Mouse (Mus musculus) C2C12 (cell line): ENCODE measurements around the gene Fgd5. TPM values are rescaled to one million over a fixed set of nuclear protein-coding genes. Genes with fewer than 3 reads are reported as not detected.

ENCODE experiments used
- H3K27me3 ChIP-seq: one replicate; pipeline ENCODE4 v1.6.1; 2011; ENCODE audit not compliant: control insufficient read depth, insufficient read depth, insufficient read length
- H3K36me3 ChIP-seq: one replicate; pipeline ENCODE4 v1.6.1; 2011; ENCODE audit not compliant: control insufficient read depth, insufficient read depth
- H3K4me3 ChIP-seq: one replicate; pipeline ENCODE4 v1.5.1; 2011; ENCODE audit warnings: mild to moderate bottlenecking, control low read depth; ENCODE audit not compliant: poor library complexity, insufficient read depth, severe bottlenecking
- H3K79me2 ChIP-seq: one replicate; pipeline ENCODE4 v1.6.1; 2011; ENCODE audit not compliant: control insufficient read depth, insufficient read depth
- H3K79me3 ChIP-seq: one replicate; pipeline ENCODE4 v1.6.1; 2011; ENCODE audit warnings: low read depth, control low read depth
- H3ac ChIP-seq: one replicate; pipeline ENCODE3; 2011; ENCODE audit warnings: low read depth; ENCODE audit not compliant: control insufficient read depth, insufficient read length
- CEBPB ChIP-seq: IDR thresholded peaks from one replicate; pipeline ENCODE4 v1.6.1; 2011; ENCODE audit warnings: low read depth, mild to moderate bottlenecking, control low read depth, moderate library complexity
- CTCF ChIP-seq: IDR thresholded peaks from one replicate; pipeline ENCODE4 v1.5.1; 2011; ENCODE audit not compliant: control insufficient read depth, insufficient read depth, insufficient read length
- FOSL1 ChIP-seq: IDR thresholded peaks from one replicate; pipeline ENCODE4 v1.8.0; 2011; ENCODE audit warnings: mild to moderate bottlenecking, low read length; ENCODE audit not compliant: poor library complexity, insufficient read depth, severe bottlenecking
- MAX ChIP-seq: IDR thresholded peaks from one replicate; pipeline ENCODE4 v1.6.1; 2011; ENCODE audit warnings: mild to moderate bottlenecking, control low read depth
- MYOD1 ChIP-seq: IDR thresholded peaks from one replicate; pipeline ENCODE4 v1.6.1; 2011; ENCODE audit warnings: low read depth; ENCODE audit not compliant: control insufficient read depth, insufficient read length
- MYOG ChIP-seq: IDR thresholded peaks from one replicate; pipeline ENCODE4 v1.6.1; 2011; ENCODE audit not compliant: control insufficient read depth, insufficient read length; ENCODE audit errors: extremely low read depth
- USF1 ChIP-seq: IDR thresholded peaks from one replicate; pipeline ENCODE4 v1.6.1; 2011; ENCODE audit warnings: low read depth, mild to moderate bottlenecking, control low read depth, moderate library complexity
- polyA plus RNA-seq: library from polyadenylated mRNA; unstranded; fragments of >200 nt; fragmentation: generic; extraction: Trizol; gene quantifications from one replicate; pipeline ENCODE4 v1.2.1, GENCODE M21; 2012; ENCODE audit warnings: missing spikeins

Gene Fgd5
- polyA plus RNA-seq, 1 experiment = not detected

GRCm38 (mm10) chr6:91979301-91979996 is 771 bp downstream of the Fgd5 start:
- Histone ChIP-seq H3K4me3 (no peak overlapping the region), H3K27me3 (peaks cover 85% of the 10 kb centered on the region), H3K36me3 (no peaks in the 10 kb centered on the region), H3K79me2 (no peaks in the 10 kb centered on the region), H3K79me3 (no peaks in the 10 kb centered on the region), H3ac (no peak overlapping the region)
- TF ChIP-seq FOSL1 (no peak), MYOD1 (no peak), CTCF (no peak), USF1 (no peak), CEBPB (no peak), MAX (no peak), MYOG (no peak)

- H3K79me2 ChIP-seq = no peaks in the 10 kb centered on the region
- no peak overlapping the region for H3ac ChIP-seq
- peaks cover 83% of the 10 kb centered on the region for H3K27me3 ChIP-seq
- H3K4me3 ChIP-seq = no peak overlapping the region
- no peaks in the 10 kb centered on the region for H3K79me3 ChIP-seq
- no peaks in the 10 kb centered on the region for H3K36me3 ChIP-seq
- TF ChIP-seq USF1 = no peak
Measured at GRCm38 (mm10) chr6:91980011-91980410, 1.3 kb downstream of the Fgd5 start.

GRCm38 (mm10) chr6:91990101-91990500 is 11.4 kb downstream of the Fgd5 start:
- no peaks in the 10 kb centered on the region for H3K79me3 ChIP-seq
- H3K79me2 ChIP-seq = no peaks in the 10 kb centered on the region
- no peak for TF ChIP-seq MAX
- TF ChIP-seq MYOD1 = no peak
- TF ChIP-seq FOSL1 = no peak
- no peak for TF ChIP-seq MYOG
- no peak for TF ChIP-seq USF1
- TF ChIP-seq CEBPB = no peak
- TF ChIP-seq CTCF = no peak
- no peaks in the 10 kb centered on the region for H3K36me3 ChIP-seq
- no peak overlapping the region for H3ac ChIP-seq
- no peak overlapping the region for H3K4me3 ChIP-seq
- peaks cover 81% of the 10 kb centered on the region for H3K27me3 ChIP-seq

DNA sequence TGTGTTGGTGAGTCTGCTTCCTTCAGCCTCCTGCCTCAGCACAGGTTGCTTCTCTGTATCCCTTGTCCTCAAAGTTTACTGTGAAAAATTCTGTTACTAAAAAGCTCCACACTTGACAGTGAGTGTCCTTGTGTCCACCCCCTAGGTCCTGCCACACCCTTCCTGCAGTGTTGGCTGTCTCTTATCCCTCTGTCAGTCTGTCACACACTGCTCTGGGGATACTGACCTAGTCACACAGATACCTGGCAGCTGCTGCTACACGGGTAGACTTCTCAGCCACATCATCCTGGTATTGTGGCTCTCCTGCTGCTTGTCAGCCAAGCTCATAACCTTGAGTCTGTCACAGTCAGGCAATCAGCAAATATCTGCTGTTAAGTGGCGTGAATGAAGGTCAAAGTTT is 14.1 kb downstream of the Fgd5 start:
- Histone ChIP-seq H3ac (no peak overlapping the region), H3K79me2 (no peaks in the 10 kb centered on the region), H3K27me3 (peaks cover 82% of the 10 kb centered on the region), H3K79me3 (no peaks in the 10 kb centered on the region), H3K4me3 (no peak overlapping the region), H3K36me3 (no peaks in the 10 kb centered on the region)
- TF ChIP-seq USF1 (no peak), MYOD1 (no peak), CEBPB (no peak)

DNA sequence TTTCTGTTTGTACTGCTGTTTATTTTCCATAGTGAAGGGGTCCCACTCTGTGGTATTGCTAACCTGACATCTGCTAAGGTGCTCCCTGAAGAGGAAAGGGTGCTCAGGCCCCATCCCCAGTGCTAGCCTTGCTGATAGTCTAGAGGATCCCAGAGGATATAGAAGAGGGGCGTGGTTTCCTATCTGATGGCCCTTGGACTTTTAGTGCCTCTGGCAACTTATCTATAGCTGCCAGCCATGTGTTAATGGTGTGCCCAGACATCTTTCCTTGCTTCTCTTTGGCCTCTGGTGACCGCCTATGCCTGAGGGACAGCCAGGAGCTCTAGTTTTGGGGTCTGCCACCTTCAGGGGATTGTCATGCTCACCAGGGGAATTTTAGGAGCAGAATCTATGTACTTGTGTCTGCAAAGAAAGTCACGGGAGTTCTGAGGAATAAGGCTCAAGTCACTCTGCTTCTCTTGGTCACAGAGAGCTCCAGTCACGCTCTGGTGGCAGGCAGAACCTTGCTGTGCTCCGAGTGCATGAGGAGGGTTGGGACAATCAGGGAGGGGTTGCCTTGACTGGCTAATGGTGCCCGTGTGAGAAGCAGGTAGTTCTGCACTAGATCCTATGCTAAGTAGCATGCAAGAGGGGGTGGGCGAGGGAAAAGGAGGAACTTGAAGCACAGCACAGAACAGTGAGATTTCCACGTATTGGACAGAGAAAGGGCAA is 15.3 kb downstream of the Fgd5 start:
- H3K27me3 ChIP-seq = peaks cover 81% of the 10 kb centered on the region
- H3ac ChIP-seq = no peak overlapping the region
- TF ChIP-seq MYOD1 (no peak), MYOG (no peak), FOSL1 (no peak), CEBPB (no peak), CTCF (no peak), MAX (no peak), USF1 (no peak)
- H3K4me3 ChIP-seq = no peak overlapping the region
- no peaks in the 10 kb centered on the region for H3K79me2 ChIP-seq
- H3K79me3 ChIP-seq = no peaks in the 10 kb centered on the region
- no peaks in the 10 kb centered on the region for H3K36me3 ChIP-seq

DNA sequence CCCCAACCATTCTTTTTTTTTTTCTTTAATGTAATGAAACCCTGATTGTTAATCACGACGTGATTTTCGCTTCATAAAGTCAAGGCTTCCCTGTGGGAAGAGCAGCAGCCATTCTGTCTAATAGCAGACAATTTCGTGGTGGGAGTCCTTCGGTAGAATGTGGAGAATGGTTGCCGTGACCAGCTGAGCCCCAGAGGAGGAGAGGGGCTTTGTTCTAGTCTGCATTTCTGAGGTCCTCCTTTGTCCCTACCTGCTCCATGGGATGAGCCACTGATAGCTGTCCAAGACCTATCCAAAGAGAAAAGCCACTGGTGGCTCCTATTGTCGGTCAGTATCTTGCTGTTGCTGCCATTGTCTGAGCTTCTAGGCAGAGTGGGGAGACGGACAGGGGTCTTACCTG is 17.4 kb downstream of the Fgd5 start:
- no peak overlapping the region for H3ac ChIP-seq
- no peak overlapping the region for H3K4me3 ChIP-seq
- H3K79me3 ChIP-seq = no peaks in the 10 kb centered on the region
- H3K27me3 ChIP-seq = peaks cover 80% of the 10 kb centered on the region
- H3K36me3 ChIP-seq = no peaks in the 10 kb centered on the region
- no peak for TF ChIP-seq USF1
- H3K79me2 ChIP-seq = no peaks in the 10 kb centered on the region
